ENCODE assay signal across 8 mouse cellular contexts in genomic region chr10:59909357-59909847, GRCm38 (mm10). TPM values are rescaled to one million over a fixed set of nuclear protein-coding genes. Genes with fewer than 3 reads are reported as not detected.
DNase-seq lines count a peak whose midpoint lies in the region; ATAC-seq and TF ChIP-seq lines count a peak whose summit lies in the region.

No protein-coding gene starts in this region.

- TF ChIP-seq CTCF in brain, embryonic 14.5 days (IDR thresholded peaks at IDR 0.05; ENCODE audit: borderline replicate concordance, extremely low read depth, insufficient read depth, insufficient read length), result no peak
- no peak for TF ChIP-seq CTCF in kidney, adult 2 months (conservative IDR thresholded peaks at IDR 0.05; ENCODE audit: insufficient read depth, insufficient read length, low read depth, low read length)

- DNase-seq in frontal cortex, postnatal 25 days (ENCODE audit: low spot score in 2 of 2), result no peak
- peak; percentile 79 for DNase-seq in brain, embryonic 14.5 days (ENCODE audit: low read depth)
- peak; percentile 80 for DNase-seq in heart, adult 8-10 months (ENCODE audit: low spot score)
- DNase-seq in kidney, adult 2 months, result peak; percentile 84
- peak; percentile 86 for DNase-seq in lung, postnatal 10 days
- DNase-seq in yolk sac, embryonic 10.5 days (ENCODE audit: low spot score), result no peak
- no peak for DNase-seq in right cerebral cortex, postnatal 14 days

- no peaks in the 10 kb centered on the region for H3K36me3 ChIP-seq in kidney, adult 2 months (ENCODE audit: control insufficient read depth, insufficient read depth, low read length)

- 13% methylated on average over 14 of the region's 14 CpGs for WGBS in kidney, adult 2 months

- no peaks in the 10 kb centered on the region for H3K27me3 ChIP-seq in kidney, adult 2 months (replicated peaks; ENCODE audit: control insufficient read depth, insufficient read depth, low read length)

- TF ChIP-seq POLR2A in brain, embryonic 14.5 days (IDR thresholded peaks at IDR 0.05; ENCODE audit: borderline replicate concordance, extremely low read depth, insufficient read depth, insufficient read length, poor library complexity, severe bottlenecking), result no peak
- no peak for TF ChIP-seq POLR2A in kidney, adult 2 months (IDR thresholded peaks at IDR 0.05; ENCODE audit: low read depth, low read length)

- peaks cover 3% of the 10 kb centered on the region for H3K4me1 ChIP-seq in kidney, adult 2 months (ENCODE audit: control insufficient read depth, insufficient read depth, low read length)

- peak overlapping the region; percentile 79 for H3K27ac ChIP-seq in kidney, adult 2 months (ENCODE audit: insufficient read depth, low read depth, low read length)

- ATAC-seq in frontal cortex, adult (ENCODE audit: low TSS enrichment), result peak; percentile 51

- no peak overlapping the region for H3K4me3 ChIP-seq in kidney, adult 2 months (ENCODE audit: insufficient read depth, low read depth, low read length)

RNA-seq across cellular contexts. Expression of gene Dnajb12, which starts 30.0 kb away (rescaled TPM):
- 22.6 and 34.0 TPM in 2 replicates for polyA plus RNA-seq in brain, embryonic 14.5 days (2012; rRNA removed)
- 10 to 100 TPM; 38.1 to 44.8 (median 44.4) TPM for total RNA-seq in heart, adult 8-10 months (2022)
- 85.8 and 87.3 TPM in 2 replicates for polyA plus RNA-seq in kidney, adult 2 months (2012; rRNA removed)

RNA-seq across cellular contexts. Expression of gene Ddit4, which starts 42.2 kb away (rescaled TPM):
- 82.4 and 114 TPM in 2 replicates for polyA plus RNA-seq in brain, embryonic 14.5 days (2012; rRNA removed)
- total RNA-seq in heart, adult 8-10 months (2022), result 10 to 100 TPM; 22.1 to 74.4 (median 55.6) TPM
- polyA plus RNA-seq in kidney, adult 2 months (2012; rRNA removed), result 21.1 and 21.6 TPM in 2 replicates

Comparison
In these comparisons a context has a peak if more than half of its experiments do, and no peak if none do; other contexts are left out.
1. DNase-seq: peak in brain, embryonic 14.5 days (single experiment), heart, adult 8-10 months (single experiment), kidney, adult 2 months (single experiment) and lung, postnatal 10 days (single experiment); none in frontal cortex, postnatal 25 days (0 of 2), yolk sac, embryonic 10.5 days (single experiment) and right cerebral cortex, postnatal 14 days (single experiment).